Mouse (Mus musculus) midbrain, embryonic 13.5 days (tissue): ENCODE measurements around the gene Gtf2f1. TPM values are rescaled to one million over a fixed set of nuclear protein-coding genes. Genes with fewer than 3 reads are reported as not detected.

ENCODE experiments used
- ATAC-seq: fragments of 200-750 bp; cut with Nextera tagmentation; 2 replicates; pipeline ENCODE4 v1.8.0; 2017; ENCODE audit warnings: mild to moderate bottlenecking, moderate TSS enrichment, moderate library complexity
- H3K27ac ChIP-seq: fragments of 300-500 bp; sonication (generic); 2 replicates; pipeline ENCODE4 v1.5.1; 2015; ENCODE audit warnings: inconsistent platforms, mild to moderate bottlenecking, moderate library complexity
- H3K27me3 ChIP-seq: fragments of 300-500 bp; sonication (generic); 2 replicates; pipeline ENCODE4 v1.6.1; 2015; ENCODE audit warnings: mild to moderate bottlenecking, inconsistent platforms
- H3K36me3 ChIP-seq: fragments of 300-500 bp; sonication (generic); 2 replicates; pipeline ENCODE4 v1.6.1; 2015; ENCODE audit warnings: mild to moderate bottlenecking, inconsistent platforms
- H3K4me1 ChIP-seq: fragments of 300-500 bp; sonication (generic); replicated peaks from 2 replicates; pipeline ENCODE4 v1.6.1; 2015; ENCODE audit warnings: inconsistent platforms
- H3K4me2 ChIP-seq: fragments of 300-500 bp; sonication (generic); replicated peaks from 2 replicates; pipeline ENCODE4 v1.6.1; 2015; ENCODE audit warnings: moderate library complexity, mild to moderate bottlenecking, inconsistent platforms
- H3K4me3 ChIP-seq: fragments of 300-500 bp; sonication (generic); replicated peaks from 2 replicates; pipeline ENCODE4 v1.5.1; 2015; ENCODE audit warnings: mild to moderate bottlenecking, inconsistent platforms
- H3K9ac ChIP-seq: fragments of 300-500 bp; sonication (generic); replicated peaks from 2 replicates; pipeline ENCODE4 v1.6.1; 2015; ENCODE audit warnings: mild to moderate bottlenecking, inconsistent platforms
- H3K9me3 ChIP-seq: fragments of 300-500 bp; sonication (generic); 2 replicates; pipeline ENCODE4 v1.6.1; 2016; ENCODE audit warnings: mild to moderate bottlenecking, inconsistent platforms
- WGBS: fragments of 180-500 bp; shearing (Covaris S2); methylation state at CpG from one replicate; pipeline ENCODE4 v1.1.7; 2015; 5-methylcytosine and 5-hydroxymethylcytosine counted together
- polyA plus RNA-seq: library from polyadenylated mRNA; unstranded; fragments of >200 nt; fragmentation: Nextera tagmentation; extraction: Ambion mirVana; gene quantifications from 2 replicates; pipeline ENCODE4 v1.2.1, GENCODE M21; 2015

Gene Gtf2f1
- polyA plus RNA-seq, 1 experiment from 2014 or later: 74.8 TPM

DNA sequence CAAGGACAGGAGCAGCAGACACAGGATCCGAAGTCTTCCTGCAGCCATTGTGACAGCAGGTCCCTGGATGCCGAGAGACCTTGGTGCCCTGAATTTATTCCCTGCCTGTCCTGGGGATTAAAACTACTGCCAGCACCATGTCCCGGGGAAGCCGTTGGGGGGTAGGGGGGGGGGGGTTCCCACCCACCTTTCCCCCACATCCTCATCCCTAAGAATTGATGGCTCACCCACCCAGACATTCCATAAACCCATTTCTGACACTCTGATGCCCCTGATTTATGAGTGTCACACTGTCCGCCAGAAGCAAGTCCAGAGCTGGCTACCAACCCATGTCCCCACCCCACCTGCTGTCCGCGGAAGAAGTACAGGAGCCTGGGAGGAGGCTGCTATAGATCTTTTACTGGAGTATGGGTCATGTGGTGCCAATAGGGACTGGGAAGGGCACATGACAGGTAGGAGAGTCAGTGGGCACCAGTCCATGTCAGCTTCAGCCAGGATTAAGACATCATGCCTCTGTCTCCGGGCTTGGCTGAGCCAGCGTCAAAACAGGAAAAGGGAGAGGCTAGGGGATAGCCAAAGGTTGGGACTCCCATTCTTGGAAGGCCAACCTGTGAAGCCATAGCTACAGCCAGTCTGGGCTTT lies 11.0 kb downstream of the Gtf2f1 start, which contains the start of gene Pspn:
Gene Pspn (minus strand): TSS at position 51 of the 642 bp plus-strand sequence.
- no peak for ATAC-seq
- 92% methylated on average over 7 of the region's 9 CpGs for WGBS
- no peak within 1 kb of the TSS for H3K27ac ChIP-seq
- H3K9me3 ChIP-seq: no peaks in the 10 kb centered on the region
- H3K27me3 ChIP-seq: no peaks in the 10 kb centered on the region
- H3K36me3 ChIP-seq: peaks cover 56% of the 10 kb centered on the region
- no peak within 1 kb of the TSS for H3K4me2 ChIP-seq
- H3K9ac ChIP-seq: no peak within 1 kb of the TSS; the same call in 1 of the 2 replicates
- H3K4me3 ChIP-seq: no peak within 1 kb of the TSS
- H3K4me1 ChIP-seq: peaks cover 20% of the 10 kb centered on the region

DNA sequence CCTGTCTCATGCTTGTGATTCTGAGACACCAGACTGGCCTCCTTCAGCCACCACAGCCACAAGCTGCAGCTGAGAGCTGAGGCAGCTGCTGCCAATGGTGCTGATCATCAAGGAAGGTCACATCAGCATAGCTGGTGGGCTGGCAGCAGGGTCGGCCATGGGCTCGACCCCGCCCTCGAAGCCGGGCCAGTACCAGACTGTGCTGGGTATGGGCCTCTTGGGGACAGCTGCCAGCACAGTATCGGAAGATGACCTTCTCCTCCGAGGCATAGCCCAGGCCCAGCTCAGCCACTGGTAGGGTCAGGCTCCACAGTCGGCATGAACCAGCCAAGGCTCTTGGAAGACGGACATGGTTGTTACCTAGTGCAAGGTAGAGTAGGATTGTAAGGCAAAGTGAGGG lies 11.7 kb downstream of the Gtf2f1 start:
- H3K9me3 ChIP-seq: no peaks in the 10 kb centered on the region
- H3K36me3 ChIP-seq: peaks cover 56% of the 10 kb centered on the region
- WGBS: 92% methylated on average over 9 of the region's 9 CpGs

DNA sequence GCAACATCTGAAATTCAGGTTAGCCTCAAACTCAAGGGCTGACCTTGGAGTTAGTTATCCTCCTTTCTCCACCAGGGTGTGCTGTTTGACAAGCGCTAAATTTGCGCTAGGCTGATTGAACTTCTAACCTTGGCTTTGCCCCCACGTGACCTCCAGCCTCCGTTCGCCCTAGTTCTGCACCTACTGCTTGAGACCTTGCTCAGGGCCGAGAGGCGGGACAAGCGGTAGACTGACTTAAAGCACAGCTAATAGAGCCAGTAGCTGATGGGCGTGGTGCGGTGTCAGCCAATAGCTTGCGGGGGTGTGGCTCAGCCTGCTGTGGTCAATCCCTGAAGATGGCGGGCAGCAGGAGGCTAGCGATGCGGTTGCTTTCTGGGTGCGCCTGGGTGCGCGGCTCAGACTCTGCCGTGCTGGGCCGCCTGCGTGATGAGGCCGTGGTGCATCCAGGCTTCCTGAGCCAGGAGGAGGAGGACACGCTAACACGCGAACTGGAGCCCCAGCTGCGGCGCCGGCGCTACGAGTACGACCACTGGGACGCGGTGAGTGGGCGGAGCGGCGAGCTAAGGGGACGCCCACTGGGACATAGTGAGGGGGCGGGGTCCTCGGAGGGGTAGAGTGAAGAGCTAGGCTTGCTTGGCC lies 13.9 kb downstream of the Gtf2f1 start, which contains the start of gene Alkbh7:
Gene Alkbh7 (plus strand): TSS at position 311 of the 639 bp plus-strand sequence.
- under 1% methylated on average over 38 of the region's 38 CpGs for WGBS
- H3K4me2 ChIP-seq: peak within 1 kb of the TSS; percentile 73
- peak within 1 kb of the TSS; percentile 72 for H3K9ac ChIP-seq
- peak within 1 kb of the TSS; percentile 64 for H3K4me3 ChIP-seq
- H3K27ac ChIP-seq: peak within 1 kb of the TSS; percentile 79
- ATAC-seq: peak; percentile 99
- H3K4me1 ChIP-seq: peaks cover 26% of the 10 kb centered on the region
- peaks cover 56% of the 10 kb centered on the region for H3K36me3 ChIP-seq
- H3K27me3 ChIP-seq: no peaks in the 10 kb centered on the region
- no peaks in the 10 kb centered on the region for H3K9me3 ChIP-seq

More for the DNA sequence above, 11.7 kb downstream of the Gtf2f1 start:
- Histone ChIP-seq H3K4me2 (no peak overlapping the region), H3K4me1 (peaks cover 20% of the 10 kb centered on the region), H3K27ac (no peak overlapping the region), H3K4me3 (no peak overlapping the region), H3K9ac (no peak overlapping the region), H3K27me3 (no peaks in the 10 kb centered on the region)
- ATAC-seq: no peak

DNA sequence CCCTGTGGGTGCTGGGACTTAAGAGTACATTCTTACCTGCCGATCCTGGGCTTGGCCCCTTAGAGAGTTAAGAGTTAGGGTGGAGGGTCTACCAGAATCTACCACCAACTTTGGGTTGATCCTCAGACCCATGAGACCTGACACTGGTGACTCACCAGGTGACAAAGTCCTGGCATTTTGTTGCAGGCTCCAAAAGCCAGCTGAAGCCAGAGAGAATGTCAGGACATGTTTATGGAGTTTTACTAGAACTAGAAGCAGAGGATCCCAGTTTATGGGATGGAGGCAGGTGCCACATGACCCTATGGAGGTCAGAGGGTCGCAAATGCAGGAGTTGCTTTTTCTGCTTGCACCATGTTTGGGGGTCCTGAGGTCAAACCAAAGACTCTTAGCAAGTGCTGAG lies 14.6 kb downstream of the Gtf2f1 start:
- WGBS: 83% methylated on average over 2 of the region's 2 CpGs
- no peak for ATAC-seq
- no peaks in the 10 kb centered on the region for H3K27me3 ChIP-seq
- H3K9ac ChIP-seq: no peak overlapping the region
- peak overlapping the region; percentile 64 for H3K4me3 ChIP-seq
- H3K36me3 ChIP-seq: peaks cover 61% of the 10 kb centered on the region
- no peak overlapping the region for H3K27ac ChIP-seq
- peak overlapping the region; percentile 73 for H3K4me2 ChIP-seq
- no peaks in the 10 kb centered on the region for H3K9me3 ChIP-seq
- peaks cover 30% of the 10 kb centered on the region for H3K4me1 ChIP-seq

DNA sequence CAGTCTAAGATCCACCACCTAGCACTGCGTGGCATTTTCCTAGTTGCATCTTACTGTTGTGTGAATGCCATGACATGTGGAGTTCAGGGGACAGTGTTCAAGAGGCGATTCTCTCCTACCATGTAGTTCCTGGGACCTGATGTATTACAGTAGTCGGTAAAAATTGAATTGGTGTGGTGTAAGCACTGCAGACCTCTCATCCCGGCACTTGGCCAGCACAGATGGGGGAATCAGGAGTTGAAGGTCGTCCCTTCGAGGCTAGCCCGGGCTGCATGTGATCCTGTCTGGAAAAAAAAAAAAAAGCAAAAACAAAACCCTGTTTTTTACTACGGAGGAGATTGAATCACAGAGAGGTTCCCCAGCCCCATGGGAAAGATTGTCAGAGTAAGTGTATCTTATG lies 16.0 kb downstream of the Gtf2f1 start:
- WGBS: 94% methylated on average over 8 of the region's 8 CpGs
- ATAC-seq: no peak
- Histone ChIP-seq H3K9me3 (no peaks in the 10 kb centered on the region), H3K4me1 (peaks cover 40% of the 10 kb centered on the region), H3K27ac (no peak overlapping the region), H3K27me3 (no peaks in the 10 kb centered on the region), H3K4me2 (no peak overlapping the region), H3K36me3 (peaks cover 61% of the 10 kb centered on the region), H3K9ac (no peak overlapping the region), H3K4me3 (no peak overlapping the region)

DNA sequence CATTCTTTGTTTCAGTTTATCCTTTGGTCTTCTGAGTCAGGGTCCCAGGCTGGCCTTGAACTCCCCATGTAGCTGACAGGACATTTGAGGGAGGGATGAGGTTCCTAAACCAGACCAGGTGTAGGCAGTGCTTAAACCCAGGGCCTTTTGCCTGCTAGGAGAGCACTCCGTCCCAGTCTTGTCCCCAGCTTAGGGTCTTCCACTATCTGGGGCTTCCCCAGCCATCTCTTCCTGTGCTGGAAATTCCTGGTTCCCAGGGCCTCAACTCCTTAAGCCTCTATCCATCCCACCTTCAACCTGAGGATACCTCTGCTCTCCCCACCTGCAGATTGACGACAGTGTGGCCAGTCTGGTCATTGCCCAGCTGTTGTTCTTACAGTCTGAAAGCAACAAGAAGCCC lies 20.1 kb downstream of the Gtf2f1 start:
- Histone ChIP-seq H3K9me3 (no peaks in the 10 kb centered on the region), H3K27me3 (no peaks in the 10 kb centered on the region), H3K27ac (no peak overlapping the region), H3K4me1 (peaks cover 20% of the 10 kb centered on the region), H3K4me3 (peak overlapping the region; percentile 83), H3K9ac (peak overlapping the region; percentile 86), H3K4me2 (peak overlapping the region; percentile 70), H3K36me3 (peaks cover 43% of the 10 kb centered on the region)
- no peak for ATAC-seq
- WGBS: 68% methylated on average over 2 of the region's 2 CpGs

DNA sequence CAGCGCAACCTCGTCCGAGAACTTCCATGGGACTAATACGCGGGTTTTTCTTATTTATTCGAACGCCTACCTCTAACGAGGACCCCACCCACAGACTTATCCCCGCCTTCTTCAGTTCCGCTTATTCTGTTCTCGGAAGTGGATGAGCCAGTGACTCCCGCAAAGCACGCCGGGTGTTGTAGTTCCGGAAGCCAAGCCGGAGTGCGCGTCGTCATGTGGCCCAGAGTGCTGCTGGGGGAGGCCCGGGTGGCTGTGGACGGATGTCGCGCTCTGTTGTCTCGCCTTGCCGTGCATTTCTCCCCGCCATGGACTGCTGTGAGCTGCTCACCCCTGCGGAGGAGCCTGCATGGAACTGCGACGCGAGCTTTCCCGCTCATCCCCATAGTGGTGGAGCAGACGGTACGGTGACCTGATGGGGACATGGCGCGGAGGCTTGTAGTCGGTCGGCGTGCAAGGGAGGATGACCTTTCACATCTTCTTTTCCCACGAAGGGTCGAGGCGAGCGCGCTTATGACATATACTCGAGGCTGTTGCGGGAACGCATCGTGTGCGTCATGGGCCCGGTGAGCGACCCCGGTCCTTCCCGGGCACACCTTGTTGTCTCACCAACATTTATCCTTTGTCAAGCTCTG lies 20.9 kb downstream of the Gtf2f1 start, which contains the start of gene Clpp:
Gene Clpp (plus strand): TSS at position 191 of the 632 bp plus-strand sequence.
- under 1% methylated on average over 52 of the region's 52 CpGs for WGBS
- Histone ChIP-seq H3K27ac (peak within 1 kb of the TSS; percentile 85), H3K27me3 (no peaks in the 10 kb centered on the region), H3K9me3 (no peaks in the 10 kb centered on the region), H3K4me2 (peak within 1 kb of the TSS; percentile 70), H3K4me3 (peak within 1 kb of the TSS; percentile 83), H3K36me3 (peaks cover 36% of the 10 kb centered on the region), H3K4me1 (peaks cover 20% of the 10 kb centered on the region), H3K9ac (peak within 1 kb of the TSS; percentile 86)
- peak; percentile 97 for ATAC-seq

DNA sequence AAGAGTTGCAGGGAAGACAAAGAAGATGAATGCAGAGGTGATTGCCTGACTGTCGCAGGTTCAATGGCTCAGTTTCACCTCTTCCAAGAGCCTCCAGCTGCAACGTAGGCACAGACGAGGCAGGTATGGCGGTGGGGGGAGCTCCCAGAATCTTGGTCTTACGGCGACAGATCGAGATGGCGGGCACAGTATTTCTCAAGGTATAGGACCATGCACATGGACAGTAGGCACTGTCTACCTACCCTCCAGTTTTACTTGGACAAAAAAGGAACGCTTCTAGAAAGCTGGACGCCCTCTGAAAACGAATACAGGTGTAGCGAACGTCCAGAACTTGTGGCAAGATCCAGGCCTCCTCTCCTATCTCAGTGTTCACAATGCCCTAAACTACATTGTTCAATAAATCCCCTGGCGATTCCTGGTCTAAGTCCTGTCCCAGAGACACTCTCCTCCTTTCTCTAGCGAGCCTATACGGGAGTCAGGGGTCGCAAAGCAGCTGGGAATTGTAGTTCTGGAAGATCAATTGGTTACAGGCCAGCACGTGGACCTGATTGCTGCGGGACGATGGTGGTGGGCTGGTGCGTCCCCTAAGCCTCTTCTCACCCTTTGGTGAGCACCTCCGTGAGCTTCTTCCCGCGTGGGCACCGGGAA lies 21.5 kb downstream of the Gtf2f1 start:
- no peaks in the 10 kb centered on the region for H3K27me3 ChIP-seq
- peak overlapping the region; percentile 76 for H3K9ac ChIP-seq
- peaks cover 29% of the 10 kb centered on the region for H3K36me3 ChIP-seq
- H3K4me3 ChIP-seq: peak overlapping the region; percentile 83
- 2% methylated on average over 25 of the region's 25 CpGs for WGBS
- peak overlapping the region; percentile 85 for H3K27ac ChIP-seq
- ATAC-seq: peak; percentile 95
- no peaks in the 10 kb centered on the region for H3K9me3 ChIP-seq
- peaks cover 20% of the 10 kb centered on the region for H3K4me1 ChIP-seq
- H3K4me2 ChIP-seq: peak overlapping the region; percentile 70

DNA sequence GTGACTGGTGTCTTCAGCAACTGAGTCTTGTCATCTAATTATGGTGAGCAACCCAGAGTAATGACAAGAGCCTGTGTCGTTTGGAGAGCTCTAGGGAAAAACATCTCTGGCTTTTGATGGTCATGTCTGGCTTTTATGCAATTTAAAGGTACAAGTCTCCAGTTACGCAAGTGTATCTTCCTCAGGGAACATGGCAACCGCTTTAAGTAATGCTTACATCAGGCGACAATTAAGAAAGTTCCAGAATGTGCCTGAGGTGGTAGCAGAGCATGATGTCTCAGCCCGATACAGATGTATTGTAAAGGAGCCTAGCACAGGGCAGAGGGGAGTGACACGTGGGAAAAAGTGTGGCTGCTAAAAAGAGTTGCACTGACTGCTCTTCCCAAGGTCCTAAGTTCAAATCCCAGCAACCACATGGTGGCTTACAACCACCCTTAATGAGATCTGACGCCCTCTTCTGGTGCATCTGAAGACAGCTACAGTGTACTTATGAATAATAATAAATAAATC lies 22.1 kb downstream of the Gtf2f1 start:
- H3K9ac ChIP-seq: peak overlapping the region; percentile 76
- no peaks in the 10 kb centered on the region for H3K9me3 ChIP-seq
- WGBS: 78% methylated on average over 7 of the region's 7 CpGs
- H3K36me3 ChIP-seq: peaks cover 23% of the 10 kb centered on the region
- H3K27ac ChIP-seq: peak overlapping the region; percentile 85
- peak overlapping the region; percentile 83 for H3K4me3 ChIP-seq
- H3K27me3 ChIP-seq: no peaks in the 10 kb centered on the region
- peak overlapping the region; percentile 70 for H3K4me2 ChIP-seq
- peaks cover 20% of the 10 kb centered on the region for H3K4me1 ChIP-seq
- no peak for ATAC-seq

DNA sequence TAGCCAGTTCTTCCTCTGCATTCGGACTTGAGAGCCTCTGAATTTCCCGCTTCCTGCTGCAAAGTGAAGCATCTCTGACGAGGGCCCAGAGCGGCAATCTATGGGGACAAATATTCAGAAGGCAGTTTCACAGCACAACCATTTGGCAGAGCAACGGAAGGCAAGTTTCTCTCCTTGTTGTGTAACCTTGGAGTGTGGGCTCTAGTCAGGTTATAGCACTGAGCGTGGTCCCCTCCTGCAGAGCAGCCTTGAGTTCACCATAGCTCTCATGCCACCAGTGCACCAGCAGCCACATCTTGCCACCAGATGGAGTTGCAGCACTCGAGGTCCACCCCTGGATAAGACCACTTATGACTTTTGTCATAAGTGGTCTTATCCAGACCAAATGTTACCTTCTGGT lies 22.6 kb downstream of the Gtf2f1 start:
- no peak overlapping the region for H3K9ac ChIP-seq
- peaks cover 20% of the 10 kb centered on the region for H3K4me1 ChIP-seq
- H3K9me3 ChIP-seq: no peaks in the 10 kb centered on the region
- H3K27me3 ChIP-seq: no peaks in the 10 kb centered on the region
- peaks cover 18% of the 10 kb centered on the region for H3K36me3 ChIP-seq
- WGBS: 91% methylated on average over 7 of the region's 7 CpGs
- no peak overlapping the region for H3K27ac ChIP-seq
- no peak for ATAC-seq
- no peak overlapping the region for H3K4me3 ChIP-seq
- no peak overlapping the region for H3K4me2 ChIP-seq

DNA sequence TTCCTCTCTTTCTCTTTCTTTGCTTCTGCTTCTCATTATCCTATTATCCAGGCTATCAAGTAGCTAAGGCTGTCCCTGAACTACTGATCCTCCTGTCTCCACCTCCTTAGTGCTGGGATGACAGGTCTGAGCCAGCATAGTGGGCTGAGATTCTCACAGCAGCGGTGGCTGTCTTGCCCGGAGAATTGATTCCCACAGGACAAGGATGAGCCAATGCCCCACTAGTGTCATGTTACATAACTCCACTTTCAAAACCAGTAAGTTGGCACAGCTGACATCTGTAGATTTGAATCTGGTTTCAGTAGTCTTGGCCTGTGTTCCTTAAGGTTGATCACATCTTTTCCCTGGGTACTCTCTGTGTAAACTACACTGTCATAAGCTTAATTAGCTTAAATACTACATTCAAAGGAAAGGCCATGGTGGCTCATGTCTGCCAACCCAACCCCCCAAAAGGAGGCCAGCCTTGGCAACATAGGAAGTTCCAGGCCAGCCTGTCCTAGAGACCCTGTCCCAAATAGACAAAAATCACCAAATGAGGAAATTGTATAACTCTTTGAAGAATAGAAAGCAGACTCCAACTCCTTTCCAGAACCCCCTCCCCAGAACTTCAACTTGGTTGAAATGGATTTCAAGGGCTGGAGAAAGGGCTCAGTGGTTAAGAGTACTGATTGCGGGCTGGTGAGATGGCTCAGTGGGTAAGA lies 24.8 kb downstream of the Gtf2f1 start:
- Histone ChIP-seq H3K4me1 (peaks cover 8% of the 10 kb centered on the region), H3K27ac (no peak overlapping the region), H3K4me2 (no peak overlapping the region), H3K27me3 (no peaks in the 10 kb centered on the region), H3K36me3 (no peaks in the 10 kb centered on the region), H3K9me3 (no peaks in the 10 kb centered on the region), H3K4me3 (no peak overlapping the region), H3K9ac (no peak overlapping the region)
- 86% methylated on average over 3 of the region's 3 CpGs for WGBS
- ATAC-seq: no peak
